Mouse (Mus musculus) C2C12 (cell line): ENCODE data around the gene Gm37240. TPM values are rescaled to one million over a fixed set of nuclear protein-coding genes. Genes with fewer than 3 reads are reported as not detected.

ENCODE experiments used
- H3K27me3 ChIP-seq: one replicate; pipeline ENCODE4 v1.6.1; 2011; ENCODE audit not compliant: control insufficient read depth, insufficient read depth, insufficient read length
- H3K36me3 ChIP-seq: one replicate; pipeline ENCODE4 v1.6.1; 2011; ENCODE audit not compliant: control insufficient read depth, insufficient read depth
- H3K4me3 ChIP-seq: one replicate; pipeline ENCODE4 v1.5.1; 2011; ENCODE audit warnings: mild to moderate bottlenecking, control low read depth; ENCODE audit not compliant: poor library complexity, insufficient read depth, severe bottlenecking
- H3K79me2 ChIP-seq: one replicate; pipeline ENCODE4 v1.6.1; 2011; ENCODE audit not compliant: control insufficient read depth, insufficient read depth
- H3K79me3 ChIP-seq: one replicate; pipeline ENCODE4 v1.6.1; 2011; ENCODE audit warnings: low read depth, control low read depth
- H3ac ChIP-seq: one replicate; pipeline ENCODE3; 2011; ENCODE audit warnings: low read depth; ENCODE audit not compliant: control insufficient read depth, insufficient read length
- CEBPB ChIP-seq: IDR thresholded peaks from one replicate; pipeline ENCODE4 v1.6.1; 2011; ENCODE audit warnings: low read depth, mild to moderate bottlenecking, control low read depth, moderate library complexity
- CTCF ChIP-seq: IDR thresholded peaks from one replicate; pipeline ENCODE4 v1.5.1; 2011; ENCODE audit not compliant: control insufficient read depth, insufficient read depth, insufficient read length
- FOSL1 ChIP-seq: IDR thresholded peaks from one replicate; pipeline ENCODE4 v1.8.0; 2011; ENCODE audit warnings: mild to moderate bottlenecking, low read length; ENCODE audit not compliant: poor library complexity, insufficient read depth, severe bottlenecking
- MAX ChIP-seq: IDR thresholded peaks from one replicate; pipeline ENCODE4 v1.6.1; 2011; ENCODE audit warnings: mild to moderate bottlenecking, control low read depth
- MYOD1 ChIP-seq: IDR thresholded peaks from one replicate; pipeline ENCODE4 v1.6.1; 2011; ENCODE audit warnings: low read depth; ENCODE audit not compliant: control insufficient read depth, insufficient read length
- MYOG ChIP-seq: IDR thresholded peaks from one replicate; pipeline ENCODE4 v1.6.1; 2011; ENCODE audit not compliant: control insufficient read depth, insufficient read length; ENCODE audit errors: extremely low read depth
- USF1 ChIP-seq: IDR thresholded peaks from one replicate; pipeline ENCODE4 v1.6.1; 2011; ENCODE audit warnings: low read depth, mild to moderate bottlenecking, control low read depth, moderate library complexity
- polyA plus RNA-seq: library from polyadenylated mRNA; unstranded; fragments of >200 nt; fragmentation: generic; extraction: Trizol; gene quantifications from one replicate; pipeline ENCODE4 v1.2.1, GENCODE M21; 2012; ENCODE audit warnings: missing spikeins

The Gm37240 gene
- polyA plus RNA-seq, 1 experiment = 7.3 TPM

- TF ChIP-seq MYOD1 (no peak), MAX (no peak), MYOG (no peak), USF1 (no peak), CTCF (no peak), FOSL1 (no peak), CEBPB (no peak)
Measured at GRCm38 (mm10) chr3:85348021-85348420, 539.3 kb downstream of the Gm37240 start.

GRCm38 (mm10) chr3:85341103-85341860, 546.0 kb downstream of the Gm37240 start:
- no peak for TF ChIP-seq FOSL1
- H3K4me3 ChIP-seq = no peak overlapping the region
- H3K79me3 ChIP-seq = no peaks in the 10 kb centered on the region
- H3K79me2 ChIP-seq = no peaks in the 10 kb centered on the region
- H3K27me3 ChIP-seq = no peaks in the 10 kb centered on the region
- no peaks in the 10 kb centered on the region for H3K36me3 ChIP-seq
- H3ac ChIP-seq = no peak overlapping the region

More at GRCm38 (mm10) chr3:85348021-85348420, 539.3 kb downstream of the Gm37240 start:
- H3K36me3 ChIP-seq = no peaks in the 10 kb centered on the region
- no peaks in the 10 kb centered on the region for H3K79me2 ChIP-seq
- H3K4me3 ChIP-seq = no peak overlapping the region
- H3ac ChIP-seq = no peak overlapping the region
- H3K79me3 ChIP-seq = no peaks in the 10 kb centered on the region
- H3K27me3 ChIP-seq = no peaks in the 10 kb centered on the region

- Histone ChIP-seq H3K36me3 (no peaks in the 10 kb centered on the region), H3K27me3 (no peaks in the 10 kb centered on the region), H3ac (no peak overlapping the region), H3K79me2 (no peaks in the 10 kb centered on the region), H3K4me3 (no peak overlapping the region), H3K79me3 (no peaks in the 10 kb centered on the region)
- no peak for TF ChIP-seq FOSL1
- no peak for TF ChIP-seq USF1
- no peak for TF ChIP-seq CEBPB
- no peak for TF ChIP-seq MYOD1
- no peak for TF ChIP-seq CTCF
- TF ChIP-seq MAX = no peak
- TF ChIP-seq MYOG = no peak
Measured at GRCm38 (mm10) chr3:85340491-85340890, 546.8 kb downstream of the Gm37240 start.

GRCm38 (mm10) chr3:85339926-85340325, 547.4 kb downstream of the Gm37240 start:
- Histone ChIP-seq H3K36me3 (no peaks in the 10 kb centered on the region), H3ac (no peak overlapping the region), H3K4me3 (no peak overlapping the region), H3K27me3 (no peaks in the 10 kb centered on the region), H3K79me2 (no peaks in the 10 kb centered on the region), H3K79me3 (no peaks in the 10 kb centered on the region)
- TF ChIP-seq MYOG (no peak), CTCF (no peak), USF1 (no peak), FOSL1 (no peak), CEBPB (no peak), MYOD1 (no peak), MAX (no peak)

GRCm38 (mm10) chr3:85339269-85339820, 548.0 kb downstream of the Gm37240 start:
- no peaks in the 10 kb centered on the region for H3K79me3 ChIP-seq
- H3K36me3 ChIP-seq = no peaks in the 10 kb centered on the region
- TF ChIP-seq USF1 (no peak), CTCF (no peak), MAX (no peak), MYOD1 (no peak), FOSL1 (no peak), CEBPB (no peak), MYOG (no peak)
- H3K4me3 ChIP-seq = no peak overlapping the region
- no peaks in the 10 kb centered on the region for H3K27me3 ChIP-seq
- H3ac ChIP-seq = no peak overlapping the region
- no peaks in the 10 kb centered on the region for H3K79me2 ChIP-seq

- Histone ChIP-seq H3K4me3 (no peak overlapping the region), H3K36me3 (no peaks in the 10 kb centered on the region), H3K79me3 (no peaks in the 10 kb centered on the region), H3K27me3 (no peaks in the 10 kb centered on the region), H3K79me2 (no peaks in the 10 kb centered on the region), H3ac (no peak overlapping the region)
- TF ChIP-seq CEBPB (no peak), USF1 (no peak), MYOG (no peak), MAX (no peak), MYOD1 (no peak), CTCF (no peak), FOSL1 (no peak)
Measured at GRCm38 (mm10) chr3:85338755-85339095, 548.6 kb downstream of the Gm37240 start.
